Mouse (Mus musculus): Measurements from ENCODE around the gene Anpep. TPM values are rescaled to one million over a fixed set of nuclear protein-coding genes. Genes with fewer than 3 reads are reported as not detected.
A peak's percentile ranks its signal among the peaks of the same experiment; 100 is the strongest.

Gene Anpep
- polyA plus RNA-seq, 1 experiment from 2014 or later, result 2.1 TPM

DNA sequence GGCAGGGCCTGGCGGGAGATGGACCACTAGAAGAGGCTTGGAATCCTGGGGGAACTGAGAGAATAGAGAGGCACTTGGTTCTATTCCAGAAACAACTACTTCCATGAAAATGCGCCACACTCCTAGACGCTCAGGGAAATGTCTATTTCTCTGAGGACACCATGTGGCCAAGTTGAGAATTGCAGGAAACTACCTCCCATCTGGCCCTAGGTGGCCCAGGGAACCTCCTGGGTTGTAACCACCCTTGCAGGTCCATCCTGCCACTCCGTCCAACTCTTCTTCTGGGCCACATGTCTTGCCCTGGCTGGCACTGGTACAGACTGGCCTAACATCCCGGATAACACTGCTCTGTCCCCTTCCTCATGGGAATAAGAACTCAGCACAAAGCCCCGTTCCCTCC is 74.6 kb downstream of the Anpep start:
- H3K4me2 ChIP-seq (ENCODE audit: low read length), result no peak overlapping the region
- H3K4me3 ChIP-seq (replicated peaks; ENCODE audit: low read length), result no peak overlapping the region
- 15% methylated on average over 6 of the region's 6 CpGs for WGBS
- no peak overlapping the region for H3K27ac ChIP-seq (ENCODE audit: low read length)
- H3K9me3 ChIP-seq (ENCODE audit: control insufficient read depth, low read length), result no peaks in the 10 kb centered on the region
- no peaks in the 10 kb centered on the region for H3K4me1 ChIP-seq (replicated peaks; ENCODE audit: control insufficient read depth, insufficient read depth, low read length)
- ATAC-seq, result peak; percentile 59; the same call in 1 of the 2 replicates
- no peak overlapping the region for H3K9ac ChIP-seq (replicated peaks; ENCODE audit: low read depth, low read length)
- H3K27me3 ChIP-seq (replicated peaks; ENCODE audit: control insufficient read depth, insufficient read depth, low read length), result 0 out of 2 replicates have a peak, but pooled peaks cover 6% of the 10 kb centered on the region
- H3K36me3 ChIP-seq (ENCODE audit: control insufficient read depth, insufficient read depth), result no peaks in the 10 kb centered on the region

GRCm38 (mm10) chr7:79782516-79782855 is 78.4 kb downstream of the Anpep start:
- no peak overlapping the region for H3K9ac ChIP-seq (replicated peaks; ENCODE audit: low read depth, low read length)
- ATAC-seq, result no peak
- H3K36me3 ChIP-seq (ENCODE audit: control insufficient read depth, insufficient read depth), result no peaks in the 10 kb centered on the region
- H3K4me3 ChIP-seq (replicated peaks; ENCODE audit: low read length), result no peak overlapping the region
- H3K27me3 ChIP-seq (replicated peaks; ENCODE audit: control insufficient read depth, insufficient read depth, low read length), result no peaks in the 10 kb centered on the region
- H3K4me1 ChIP-seq (replicated peaks; ENCODE audit: control insufficient read depth, insufficient read depth, low read length), result peaks cover 3% of the 10 kb centered on the region
- no peaks in the 10 kb centered on the region for H3K9me3 ChIP-seq (ENCODE audit: control insufficient read depth, low read length)
- 80% methylated on average over 2 of the region's 2 CpGs for WGBS
- no peak overlapping the region for H3K27ac ChIP-seq (ENCODE audit: low read length)
- no peak overlapping the region for H3K4me2 ChIP-seq (ENCODE audit: low read length)

GRCm38 (mm10) chr7:79781826-79782515 is 78.9 kb downstream of the Anpep start:
- Histone ChIP-seq H3K4me1 (replicated peaks; ENCODE audit: control insufficient read depth, insufficient read depth, low read length) (peaks cover 3% of the 10 kb centered on the region), H3K4me3 (replicated peaks; ENCODE audit: low read length) (no peak overlapping the region), H3K27ac (ENCODE audit: low read length) (no peak overlapping the region), H3K9me3 (ENCODE audit: control insufficient read depth, low read length) (no peaks in the 10 kb centered on the region), H3K4me2 (ENCODE audit: low read length) (no peak overlapping the region), H3K36me3 (ENCODE audit: control insufficient read depth, insufficient read depth) (no peaks in the 10 kb centered on the region), H3K9ac (replicated peaks; ENCODE audit: low read depth, low read length) (no peak overlapping the region), H3K27me3 (replicated peaks; ENCODE audit: control insufficient read depth, insufficient read depth, low read length) (no peaks in the 10 kb centered on the region)
- 79% methylated on average over 11 of the region's 11 CpGs for WGBS
- ATAC-seq, result no peak

- WGBS, result 34% methylated on average over 16 of the region's 16 CpGs
- Histone ChIP-seq H3K4me2 (ENCODE audit: low read length) (peak overlapping the region; percentile 46), H3K9ac (replicated peaks; ENCODE audit: low read depth, low read length) (no peak overlapping the region; the same call in 1 of the 2 replicates), H3K4me3 (replicated peaks; ENCODE audit: low read length) (peak overlapping the region; percentile 20; the same call in 1 of the 2 replicates), H3K27me3 (replicated peaks; ENCODE audit: control insufficient read depth, insufficient read depth, low read length) (no peaks in the 10 kb centered on the region), H3K36me3 (ENCODE audit: control insufficient read depth, insufficient read depth) (no peaks in the 10 kb centered on the region), H3K4me1 (replicated peaks; ENCODE audit: control insufficient read depth, insufficient read depth, low read length) (peaks cover 3% of the 10 kb centered on the region), H3K27ac (ENCODE audit: low read length) (no peak overlapping the region), H3K9me3 (ENCODE audit: control insufficient read depth, low read length) (no peaks in the 10 kb centered on the region)
- peak; percentile 69 for ATAC-seq
Observed at GRCm38 (mm10) chr7:79780647-79781626, 79.9 kb downstream of the Anpep start.

Other genes starting within 250 kb of the Anpep start
- 2.5 and 5.1 TPM in 2 replicates for gene Rhcg, start 243.4 kb downstream of the Anpep start, polyA plus RNA-seq (2015; fragmentation: Nextera tagmentation; extraction: Ambion mirVana)
- gene Ticrr, start 200.9 kb downstream of the Anpep start, polyA plus RNA-seq (2015; fragmentation: Nextera tagmentation; extraction: Ambion mirVana), result 2.7 and 3.5 TPM in 2 replicates
- 2.3 TPM in 2 replicates for gene Kif7, start 145.3 kb downstream of the Anpep start, polyA plus RNA-seq (2015; fragmentation: Nextera tagmentation; extraction: Ambion mirVana)
- gene Plin1, start 128.2 kb downstream of the Anpep start, polyA plus RNA-seq (2015; fragmentation: Nextera tagmentation; extraction: Ambion mirVana), result not detected in 2 replicates
- 18.0 and 18.2 TPM in 2 replicates for gene Pex11a, start 117.9 kb downstream of the Anpep start, polyA plus RNA-seq (2015; fragmentation: Nextera tagmentation; extraction: Ambion mirVana)
- 0.23 and 0.58 TPM in 2 replicates for gene Wdr93, start 117.9 kb downstream of the Anpep start, polyA plus RNA-seq (2015; fragmentation: Nextera tagmentation; extraction: Ambion mirVana)
- gene Mesp1, start 67.3 kb downstream of the Anpep start, polyA plus RNA-seq (2015; fragmentation: Nextera tagmentation; extraction: Ambion mirVana), result not detected in 2 replicates
- 1.5 and 2.0 TPM in 2 replicates for gene Mesp2, start 50.3 kb downstream of the Anpep start, polyA plus RNA-seq (2015; fragmentation: Nextera tagmentation; extraction: Ambion mirVana)
- 45.1 and 48.7 TPM in 2 replicates for gene Ap3s2, start 59.6 kb upstream of the Anpep start, polyA plus RNA-seq (2015; fragmentation: Nextera tagmentation; extraction: Ambion mirVana)
- 12.5 and 14.4 TPM in 2 replicates for gene Arpin, start 74.3 kb upstream of the Anpep start, polyA plus RNA-seq (2015; fragmentation: Nextera tagmentation; extraction: Ambion mirVana)
- gene Zfp710, start 163.8 kb upstream of the Anpep start, polyA plus RNA-seq (2015; fragmentation: Nextera tagmentation; extraction: Ambion mirVana), result 18.7 and 19.6 TPM in 2 replicates